Mouse (Mus musculus): Measurements from ENCODE around the gene Gm49369.

The Gm49369 gene

DNA sequence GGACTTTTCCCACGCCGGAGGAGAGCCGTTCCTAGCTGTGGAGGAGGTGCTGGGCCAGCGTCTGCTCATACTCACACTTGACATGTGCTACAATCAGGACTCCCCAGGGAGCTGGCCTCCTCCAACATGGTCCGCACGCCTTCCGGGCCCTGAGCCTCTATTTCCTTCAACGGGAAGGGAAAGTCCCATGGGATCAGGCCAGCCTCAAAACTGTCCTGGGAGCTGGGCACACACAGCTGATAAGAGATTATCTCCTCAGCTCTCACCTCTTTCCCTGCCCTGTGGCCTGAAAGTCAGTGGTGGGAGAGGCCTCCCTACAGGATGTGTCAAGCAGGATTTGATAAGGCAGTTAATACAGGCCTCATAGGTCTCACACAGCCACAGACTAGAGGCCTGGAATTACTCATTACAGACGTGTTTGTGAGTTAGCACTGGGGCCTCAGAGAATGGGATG, 52.2 kb downstream of the Gm49369 start:
- in situ Hi-C loops (cut with MseI, MboI), result loop anchor here in 1 of 2 experiments (5.0 to 10.0 kb wide), 2 partner anchors 97 to 355 kb away; no protein-coding TSS in a partner anchor

DNA sequence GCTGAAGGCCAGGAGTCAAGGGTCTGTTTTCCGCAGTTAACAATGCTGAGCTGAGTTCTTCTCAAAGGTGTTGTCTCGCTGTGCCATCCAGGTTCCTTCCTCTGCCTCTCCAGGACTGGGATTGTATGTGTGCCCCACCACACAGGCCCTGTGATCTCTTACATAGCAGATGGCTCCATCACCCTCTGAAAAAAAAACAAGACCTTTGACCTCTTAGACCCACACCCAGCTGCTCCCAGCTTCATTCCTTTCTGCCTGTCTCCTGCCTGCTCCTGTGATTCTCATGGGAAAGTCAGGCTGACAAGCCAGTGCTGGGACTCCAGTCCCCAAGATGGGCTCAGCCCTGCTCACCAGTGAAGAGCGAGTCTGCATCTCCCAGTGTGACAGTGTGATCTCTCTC, 54.0 kb downstream of the Gm49369 start:
- in situ Hi-C loops (cut with MseI, MboI), result loop anchor here in 1 of 2 experiments (10.0 kb wide), 1 partner anchor 356 kb away; no protein-coding TSS in a partner anchor

DNA sequence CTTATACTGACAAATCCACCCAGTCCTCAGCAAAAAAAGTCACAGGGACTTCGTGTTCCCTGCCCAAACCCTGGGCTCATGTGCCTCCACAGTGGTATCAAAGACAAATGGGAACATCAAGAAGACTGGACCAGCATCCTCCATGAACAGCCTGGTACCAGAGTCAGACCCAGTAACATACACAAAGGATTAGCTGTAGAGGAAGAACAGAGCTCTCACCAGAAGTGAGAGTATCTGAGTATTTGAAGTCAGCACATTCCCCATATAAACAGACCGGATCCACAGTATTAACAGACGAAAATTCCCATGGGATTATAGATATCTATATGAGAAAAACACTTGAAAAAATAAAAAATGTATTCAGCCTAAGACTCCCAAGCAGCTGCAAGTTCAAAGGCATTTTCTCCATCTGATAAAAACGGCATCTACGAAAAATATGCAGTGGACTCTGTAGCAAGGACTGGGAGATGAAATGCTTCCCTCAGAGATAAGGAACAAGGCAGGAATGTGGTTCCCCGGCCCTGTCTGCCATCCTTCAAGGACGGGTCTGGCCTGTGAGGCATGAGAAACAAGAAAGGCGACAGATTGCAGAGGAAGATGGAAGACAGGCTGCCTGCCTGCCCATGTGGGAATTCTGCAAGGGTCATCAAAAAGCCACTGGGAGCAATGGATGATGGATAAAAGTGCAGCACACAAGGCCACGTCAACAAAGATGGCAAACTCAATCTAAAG, 55.6 kb downstream of the Gm49369 start:
- in situ Hi-C loops (cut with MseI, MboI), result loop anchor here in 1 of 2 experiments (10.0 kb wide), 1 partner anchor 358 kb away; no protein-coding TSS in a partner anchor

GRCm38 (mm10) chr7:142323396-142324117, 58.9 kb downstream of the Gm49369 start:
- in situ Hi-C loops (cut with MseI, MboI), result loop anchor here in 1 of 2 experiments (10.0 kb wide), 1 partner anchor 361 kb away; no protein-coding TSS in a partner anchor

GRCm38 (mm10) chr7:142322641-142323040, 59.8 kb downstream of the Gm49369 start:
- in situ Hi-C loops (cut with MseI, MboI), result loop anchor here in 1 of 2 experiments (10.0 kb wide), 1 partner anchor 362 kb away; no protein-coding TSS in a partner anchor

DNA sequence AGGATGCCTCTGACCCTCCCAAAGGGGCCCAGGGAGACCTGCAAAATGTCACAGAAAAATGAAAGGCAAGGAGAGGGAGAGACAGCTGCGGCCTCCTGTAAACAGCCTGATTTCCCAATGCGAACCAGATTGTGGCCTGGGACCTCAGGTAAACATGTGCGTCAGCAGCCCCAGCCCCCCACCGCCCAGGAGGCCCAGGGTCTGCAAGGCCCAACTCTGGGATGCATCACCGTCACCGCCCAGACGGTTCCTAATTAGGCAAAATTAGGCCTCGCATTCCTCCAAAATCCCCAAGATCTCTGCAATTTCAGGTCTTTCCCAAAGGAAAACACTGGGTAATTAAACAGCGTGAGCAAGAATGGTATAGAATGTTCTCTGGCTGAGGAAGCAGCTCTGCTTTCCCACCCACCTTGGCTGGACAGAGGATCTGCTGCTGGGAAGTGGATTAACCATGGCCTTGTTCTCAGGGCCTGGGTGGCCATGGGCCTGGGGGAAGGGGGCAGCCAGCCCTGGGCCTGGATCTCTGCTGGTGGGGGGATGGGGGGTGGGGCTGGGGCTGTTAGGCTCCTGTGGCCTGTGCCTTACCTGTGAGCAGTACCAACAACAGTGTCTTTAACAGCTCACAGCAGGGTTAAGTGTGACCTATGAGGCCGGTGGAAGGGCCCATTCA, 60.7 kb downstream of the Gm49369 start:
- in situ Hi-C loops (cut with MseI, MboI), result loop anchor here in 1 of 2 experiments (10.0 kb wide), 1 partner anchor 363 kb away; no protein-coding TSS in a partner anchor
